Mouse (Mus musculus): ENCODE data around the gene Mgst1. TPM values are rescaled to one million over a fixed set of nuclear protein-coding genes. Genes with fewer than 3 reads are reported as not detected.
A peak's percentile ranks its signal among the peaks of the same experiment; 100 is the strongest.

Mgst1 gene
- total and polyA plus RNA-seq, 3 experiments: not detected

DNA sequence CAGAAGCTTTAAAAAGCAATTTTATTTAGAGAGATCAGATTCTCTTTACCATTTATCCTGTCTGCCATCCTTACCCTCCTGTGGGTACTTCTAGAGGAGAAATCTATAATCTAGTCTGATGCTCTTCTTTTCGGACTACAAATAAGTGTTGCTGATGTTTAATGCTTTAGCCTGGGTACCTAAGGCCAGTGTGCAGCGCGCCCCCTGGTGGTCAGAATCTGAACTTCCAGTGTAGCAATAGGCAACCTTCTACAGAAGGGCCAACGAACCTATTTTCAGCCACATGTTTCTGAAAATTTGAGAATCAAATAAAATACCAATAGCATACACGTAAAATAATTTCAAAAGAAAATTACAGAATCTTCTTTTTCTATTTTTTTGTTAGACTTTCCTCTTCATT, 13.0 kb downstream of the Mgst1 start:
- Histone ChIP-seq H3K9me3 (replicated peaks; ENCODE audit: low read length) (peaks cover 61% of the 10 kb centered on the region), H3K4me3 (replicated peaks in 1 of 3; ENCODE audit: low read depth in 2 of 3, low read length in 2 of 3, poor library complexity in 1 of 3) (no peak overlapping the region), H3K27ac (ENCODE audit: insufficient read depth, low read depth) (no peak overlapping the region), H3K36me3 (replicated peaks in 1 of 2; ENCODE audit: control insufficient read depth in 1 of 2, insufficient read depth in 1 of 2, low read length in 1 of 2) (no peaks in the 10 kb centered on the region), H3K4me2 (ENCODE audit: insufficient read depth, low read depth, poor library complexity, severe bottlenecking) (no peak overlapping the region), H3K79me2 (replicated peaks; ENCODE audit: control insufficient read depth, extremely low read depth, insufficient read depth, poor library complexity, severe bottlenecking) (no peaks in the 10 kb centered on the region), H3K9ac (ENCODE audit: insufficient read depth, low read depth) (no peak overlapping the region), H3K4me1 (ENCODE audit: control insufficient read depth in 1 of 2, insufficient read depth in 2 of 2) (no peaks in the 10 kb centered on the region), H3K27me3 (replicated peaks) (no peaks in the 10 kb centered on the region)
- dilution Hi-C loops (cut with MboI; ENCODE audit: extremely low pct_ligation_motif_present, extremely low pct_unique_long_range_greater_than_20kb, low sequenced_read_pairs): no loop called here
- in situ Hi-C loops (cut with MboI; ENCODE audit: low pct_ligation_motif_present, low pct_unique_long_range_greater_than_20kb, low sequenced_read_pairs): loop anchor here (25.0 kb wide), 1 partner anchor 366 kb away; no protein-coding TSS in a partner anchor
- DNase-seq (ENCODE audit: extremely low read depth): peak; percentile 1
- TF ChIP-seq CHD2 (IDR thresholded peaks at IDR 0.05; ENCODE audit: low read length) (no peak), CTCF (conservative IDR thresholded peaks at IDR 0.05 in 1 of 2, IDR thresholded peaks at IDR 0.05 in 1 of 2; ENCODE audit: low read depth in 2 of 2, low read length in 2 of 2) (peak in 1 of 2 experiments; percentile 41; a peak in 2 of 4 replicates), SMC3 (IDR thresholded peaks at IDR 0.05; ENCODE audit: low read depth, low read length) (peak; percentile 18; the same call in 1 of the 2 replicates)

DNA sequence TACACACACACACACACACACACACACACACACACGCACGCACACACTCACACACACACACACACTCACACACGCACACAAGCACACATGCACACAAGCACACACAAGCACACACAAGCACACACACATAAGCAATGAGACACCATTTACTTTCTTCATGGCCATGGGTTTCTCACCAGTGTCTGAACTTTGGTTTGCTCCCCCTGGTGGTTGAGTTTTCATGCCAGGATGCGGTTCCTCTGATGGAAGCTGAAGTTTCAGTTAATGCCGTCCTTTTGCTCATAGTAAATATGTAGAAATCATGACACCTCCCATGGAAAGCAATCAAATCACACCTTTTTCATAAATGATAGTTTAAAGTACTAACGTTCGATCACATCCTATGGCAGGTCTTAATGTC, 23.8 kb downstream of the Mgst1 start:
- Histone ChIP-seq H3K4me1 (ENCODE audit: control insufficient read depth in 1 of 2, insufficient read depth in 2 of 2) (no peaks in the 10 kb centered on the region), H3K4me2 (ENCODE audit: insufficient read depth, low read depth, poor library complexity, severe bottlenecking) (no peak overlapping the region), H3K9me3 (replicated peaks; ENCODE audit: low read length) (peaks cover 45% of the 10 kb centered on the region), H3K9ac (ENCODE audit: insufficient read depth, low read depth) (no peak overlapping the region), H3K27ac (ENCODE audit: insufficient read depth, low read depth) (no peak overlapping the region), H3K79me2 (replicated peaks; ENCODE audit: control insufficient read depth, extremely low read depth, insufficient read depth, poor library complexity, severe bottlenecking) (no peaks in the 10 kb centered on the region), H3K4me3 (replicated peaks in 1 of 3; ENCODE audit: low read depth in 2 of 3, low read length in 2 of 3, poor library complexity in 1 of 3) (no peak overlapping the region), H3K36me3 (replicated peaks in 1 of 2; ENCODE audit: control insufficient read depth in 1 of 2, insufficient read depth in 1 of 2, low read length in 1 of 2) (no peaks in the 10 kb centered on the region), H3K27me3 (replicated peaks) (no peaks in the 10 kb centered on the region)
- DNase-seq (ENCODE audit: extremely low read depth): no peak
- TF ChIP-seq E2F4 (IDR thresholded peaks at IDR 0.05; ENCODE audit: insufficient replicate concordance, low read depth, low read length): no peak
- no peak for TF ChIP-seq GABPA (IDR thresholded peaks at IDR 0.05; ENCODE audit: insufficient replicate concordance, low read depth, low read length)
- TF ChIP-seq TBP (conservative IDR thresholded peaks at IDR 0.05; ENCODE audit: low read depth, low read length): no peak
- no peak for TF ChIP-seq ELF1 (IDR thresholded peaks at IDR 0.05; ENCODE audit: low read depth, low read length)
- no peak for TF ChIP-seq MYC (IDR thresholded peaks at IDR 0.05; ENCODE audit: low read depth, low read length)
- TF ChIP-seq HCFC1 (IDR thresholded peaks at IDR 0.05; ENCODE audit: low read depth, low read length): no peak
- no peak for TF ChIP-seq CHD2 (IDR thresholded peaks at IDR 0.05; ENCODE audit: low read length)
- TF ChIP-seq ZC3H11A (IDR thresholded peaks at IDR 0.05; ENCODE audit: low read depth, low read length): no peak
- TF ChIP-seq POLR2A (IDR thresholded peaks at IDR 0.05; ENCODE audit: low read depth, low read length): no peak
- no peak for TF ChIP-seq MXI1 (IDR thresholded peaks at IDR 0.05; ENCODE audit: low read depth, low read length)
- TF ChIP-seq NELFE (IDR thresholded peaks at IDR 0.05; ENCODE audit: low read depth, low read length): no peak
- no peak for TF ChIP-seq NRF1 (IDR thresholded peaks at IDR 0.05; ENCODE audit: low read depth, low read length)
- no peak for TF ChIP-seq TCF12 (IDR thresholded peaks at IDR 0.05; ENCODE audit: low read depth, low read length)
- no peak for TF ChIP-seq CHD1 (IDR thresholded peaks at IDR 0.05; ENCODE audit: low read depth, low read length)
- no peak for TF ChIP-seq MEF2A (IDR thresholded peaks at IDR 0.05; ENCODE audit: borderline replicate concordance, low read depth, low read length)
- TF ChIP-seq ETS1 (conservative IDR thresholded peaks at IDR 0.05; ENCODE audit: low read depth, low read length): no peak
- no peak for TF ChIP-seq PAX5 (IDR thresholded peaks at IDR 0.05; ENCODE audit: low read length)
- TF ChIP-seq JUN (IDR thresholded peaks at IDR 0.05; ENCODE audit: insufficient read depth, low read depth, low read length): no peak
- dilution Hi-C loops (cut with MboI; ENCODE audit: extremely low pct_ligation_motif_present, extremely low pct_unique_long_range_greater_than_20kb, low sequenced_read_pairs): no loop called here
- in situ Hi-C loops (cut with MboI; ENCODE audit: low pct_ligation_motif_present, low pct_unique_long_range_greater_than_20kb, low sequenced_read_pairs): loop anchor here (25.0 kb wide), 1 partner anchor 377 kb away; no protein-coding TSS in a partner anchor
